Mouse (Mus musculus) heart, adult 2 months (tissue): ENCODE data around the gene Vwf.

ENCODE experiments used
- CTCF ChIP-seq: fragments of 200-600 bp; IDR thresholded peaks from 2 replicates; pipeline ENCODE4 v1.8.1; 2022; ENCODE audit warnings: antibody characterized with exemption, mild to moderate bottlenecking, moderate library complexity
- EP300 ChIP-seq: fragments of 200-500 bp; IDR thresholded peaks from 2 replicates; pipeline ENCODE4 v1.6.1; 2011; ENCODE audit warnings: low read depth, low read length, control low read depth; ENCODE audit not compliant: insufficient read depth
- POLR2A ChIP-seq: fragments of 200-500 bp; IDR thresholded peaks from 2 replicates; pipeline ENCODE4 v1.6.1; 2011; ENCODE audit warnings: mild to moderate bottlenecking, low read depth, low read length, control low read depth; ENCODE audit not compliant: insufficient read depth

GRCm38 (mm10) chr6:125511196-125511595, 35.4 kb upstream of the Vwf start:
- no peak for TF ChIP-seq CTCF
- no peak for TF ChIP-seq POLR2A
- TF ChIP-seq EP300, result no peak
